ENCODE assay signal across 16 mouse cellular contexts in genomic region chr19:38679520-38679919, GRCm38 (mm10).
"Had no signal": no experiment of that assay in that cellular context is flagged by ENCODE, and none has a peak within 500 bp of the region (broad histone marks: within the 10 kb centered on the region; RNA-seq: fewer than 3 reads in every experiment).

No protein-coding gene starts in this region.

- H3K27me3 ChIP-seq: neural tube, embryonic 13.5 days; neural tube, embryonic 15.5 days; stomach, embryonic 15.5 days had no signal

- H3K4me2 ChIP-seq: neural tube, embryonic 13.5 days; neural tube, embryonic 15.5 days; stomach, embryonic 15.5 days had no signal

- H3K36me3 ChIP-seq: neural tube, embryonic 13.5 days; neural tube, embryonic 15.5 days; stomach, embryonic 15.5 days had no signal

- H3K4me1 ChIP-seq: neural tube, embryonic 13.5 days; neural tube, embryonic 15.5 days; stomach, embryonic 15.5 days had no signal

- DNase-seq: retina, postnatal 1 day; right cerebral cortex, adult 18-20 months; right cerebral cortex, postnatal 14 days; right cerebral cortex, postnatal 25 days; right cerebral cortex, postnatal 4 days; spleen, adult 18-20 months; thymus, adult 18-20 months; thymus, adult 2 months; thymus, postnatal 14 days; thymus, postnatal 25 days; thymus, postnatal 36 days; thymus, postnatal 4 days had no signal

- H3K4me3 ChIP-seq: neural tube, embryonic 13.5 days; neural tube, embryonic 15.5 days; stomach, embryonic 15.5 days had no signal

- H3K27ac ChIP-seq: neural tube, embryonic 13.5 days; neural tube, embryonic 15.5 days; stomach, embryonic 15.5 days; stomach, postnatal 0 days had no signal

- H3K9me3 ChIP-seq: neural tube, embryonic 13.5 days; neural tube, embryonic 15.5 days; stomach, embryonic 15.5 days had no signal

- H3K9ac ChIP-seq: neural tube, embryonic 13.5 days; neural tube, embryonic 15.5 days; stomach, embryonic 15.5 days had no signal
